Mouse (Mus musculus) heart, adult 18-20 months (tissue): ENCODE measurements at regions not wholly inside any gene's neighbourhood (a gene's known extent, or its start where the extent isn't known, plus 50 kb on each side); places are given as distances from the start of the nearest gene placed in this dataset.

Experiments
- DNase-seq, 2 experiments: peaks; one replicate each; pipeline ENCODE4 v3.0.0; 2021 to 2022; ENCODE audit warnings: mixed read lengths in 1 of 2

- no peak for DNase-seq
These were observed 99.1 kb upstream of the Trp63 start for GRCm38 (mm10) chr16:25584337-25585069.

DNA sequence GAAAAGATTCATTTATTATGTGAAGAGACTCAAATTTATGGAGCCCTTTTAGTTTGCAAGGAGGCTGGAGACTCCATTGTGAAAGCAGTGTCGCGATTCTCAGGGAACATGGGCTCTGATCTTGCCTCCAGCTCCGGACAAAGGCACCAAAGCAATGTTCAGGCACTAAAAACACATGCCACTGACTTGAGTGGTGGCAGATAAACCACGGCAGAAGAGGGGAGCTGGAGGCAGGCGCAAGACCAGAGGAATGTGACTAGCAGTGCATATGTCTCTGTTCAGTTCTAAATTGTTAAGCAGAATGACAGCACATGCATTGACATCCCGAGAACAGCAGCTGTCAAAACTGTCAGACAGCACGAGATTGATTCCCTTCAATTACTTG lies 98.5 kb upstream of the Trp63 start:
- no peak for DNase-seq

- no peak for DNase-seq
These were observed 97.6 kb upstream of the Trp63 start for GRCm38 (mm10) chr16:25585953-25586352.

DNA sequence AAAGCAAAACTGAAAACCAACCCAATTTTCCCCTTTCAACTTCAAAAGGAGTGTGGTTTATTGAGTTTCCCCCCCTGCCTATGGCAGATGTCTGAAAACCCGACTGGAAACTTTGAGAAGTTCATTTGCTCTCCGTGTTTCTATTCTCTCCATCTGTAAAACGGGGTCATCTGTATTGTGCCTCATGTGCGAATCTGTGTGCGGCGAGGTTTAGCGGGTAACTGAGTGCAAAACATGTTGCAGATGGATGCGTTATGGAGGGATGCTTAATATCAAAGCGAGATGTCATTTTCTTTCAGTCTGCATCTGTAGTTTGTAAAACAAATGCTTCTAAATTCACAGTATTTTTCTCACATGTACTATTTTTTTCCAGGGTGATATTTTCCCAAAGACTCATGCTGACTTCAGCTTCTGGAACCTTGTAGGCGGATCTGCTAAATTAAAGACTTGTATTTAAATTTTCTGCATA lies 95.7 kb upstream of the Trp63 start:
- DNase-seq: no peak

DNA sequence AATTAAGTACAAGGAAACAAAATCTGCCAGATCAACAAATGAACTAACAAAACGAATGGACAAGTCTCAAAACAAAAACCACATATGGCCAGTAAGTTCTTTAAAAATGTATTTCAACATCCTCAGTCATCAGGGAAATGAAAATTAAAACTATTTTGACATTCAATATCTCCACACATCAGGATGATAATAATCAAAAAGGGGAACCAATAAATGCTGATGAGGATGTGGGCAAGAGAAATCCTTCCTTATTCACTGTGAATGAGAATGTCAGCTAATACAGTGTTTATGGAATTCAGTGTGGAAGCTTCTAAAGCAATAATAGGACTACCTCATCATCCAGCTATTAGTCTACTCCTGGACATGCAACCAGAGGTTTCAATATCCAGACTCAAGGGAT lies 86.1 kb upstream of the Trp63 start:
- DNase-seq: no peak

DNA sequence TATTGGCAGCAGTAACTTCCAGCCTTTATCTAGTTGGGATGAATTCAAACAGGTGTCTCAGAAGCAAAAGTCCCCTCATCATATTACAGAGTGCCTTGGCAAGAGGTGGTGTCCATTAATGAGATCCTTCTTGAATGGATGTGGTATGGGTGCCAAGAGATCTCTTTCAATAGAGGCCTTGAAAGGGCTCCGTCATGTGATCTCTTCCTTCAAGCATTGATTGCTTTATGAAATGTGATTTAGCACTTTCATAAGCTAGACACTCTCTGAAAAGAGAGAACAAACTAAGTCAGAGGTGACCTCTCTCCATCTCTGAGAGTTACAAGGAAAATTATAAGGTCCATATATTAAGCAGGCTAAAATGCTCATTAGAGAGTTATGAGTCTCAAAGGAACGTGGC lies 80.4 kb upstream of the Trp63 start:
- DNase-seq: no peak

DNA sequence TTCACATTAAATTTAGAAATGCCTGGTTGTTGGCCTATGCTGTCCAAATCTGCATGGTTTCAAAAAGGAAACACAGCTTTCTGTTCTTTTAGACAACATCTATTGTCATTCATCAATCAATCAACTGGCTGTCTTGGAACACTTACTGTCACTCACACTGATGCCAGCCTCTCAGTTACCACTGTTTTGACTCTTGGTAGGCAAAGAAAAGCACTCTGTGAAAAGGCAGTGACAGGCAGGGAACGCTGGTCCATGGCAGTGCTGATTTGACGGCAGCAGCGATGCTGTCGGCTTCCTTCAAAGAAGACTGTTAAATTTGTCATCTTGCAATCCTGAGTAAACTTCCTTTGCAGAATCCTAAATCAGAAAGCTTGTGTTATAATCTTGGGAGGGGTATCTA lies 68.3 kb upstream of the Trp63 start:
- no peak for DNase-seq

DNA sequence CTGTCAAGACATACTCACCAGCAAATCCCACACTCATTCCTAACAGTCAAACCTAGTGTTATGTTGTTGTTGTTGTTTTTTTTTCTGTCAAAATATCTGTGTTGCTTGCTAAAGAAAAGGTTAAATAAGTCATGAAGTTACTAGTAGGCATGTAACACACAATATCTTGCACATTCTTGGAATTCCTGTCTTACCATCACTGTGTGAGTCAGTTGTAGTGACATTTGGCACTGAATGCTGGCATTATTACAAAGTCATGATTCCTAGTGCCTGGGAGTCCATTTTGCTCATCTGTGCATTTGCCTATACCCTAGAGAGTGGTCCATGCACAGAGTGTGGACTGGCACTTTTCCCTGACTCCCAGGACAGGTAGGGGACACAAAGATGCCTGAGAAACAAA lies 67.9 kb upstream of the Trp63 start:
- no peak for DNase-seq

GRCm38 (mm10) chr16:25618898-25619297 lies 64.7 kb upstream of the Trp63 start:
- no peak for DNase-seq

- no peak for DNase-seq
These were observed 60.9 kb upstream of the Trp63 start for GRCm38 (mm10) chr16:25622651-25623050.

DNA sequence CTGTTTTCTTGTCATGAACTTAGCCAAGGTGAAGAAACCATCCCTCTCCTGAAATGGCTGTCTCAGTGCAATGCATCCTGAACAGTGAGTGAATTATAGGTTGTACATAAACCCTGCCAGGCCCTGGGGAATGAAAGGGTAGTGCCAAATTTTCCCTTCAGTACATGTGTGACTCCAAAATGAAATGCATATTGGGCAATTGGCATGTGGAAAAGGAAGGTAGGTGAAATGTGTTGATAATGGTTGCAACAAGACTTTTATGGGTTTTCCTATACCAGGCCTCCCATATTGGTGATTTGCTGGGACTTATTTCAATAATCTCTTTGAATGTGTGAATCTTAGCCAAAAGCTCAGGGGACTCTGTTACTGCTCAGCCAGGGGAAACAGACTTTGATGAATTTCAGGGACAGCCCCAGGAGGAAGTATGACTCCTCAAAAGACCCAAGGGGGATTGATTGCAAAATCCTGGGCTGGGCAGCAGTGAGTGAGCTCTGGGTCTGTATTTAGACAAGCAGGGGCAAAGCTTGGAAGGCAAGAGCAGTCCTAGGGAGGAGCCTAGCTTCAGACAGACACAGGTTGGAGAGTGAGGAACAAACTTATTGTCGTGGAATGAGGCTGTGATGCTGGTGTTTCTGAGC lies 59.5 kb upstream of the Trp63 start:
- DNase-seq: peak in 1 of 2 experiments; percentile 25

- DNase-seq: no peak
These were observed 53.8 kb upstream of the Trp63 start for GRCm38 (mm10) chr16:25629750-25630149.

GRCm38 (mm10) chr16:25631139-25631716 lies 52.3 kb upstream of the Trp63 start:
- DNase-seq: no peak
